Mouse (Mus musculus): ENCODE results near the gene 1700016K19Rik.

GRCm38 (mm10) chr11:75985948-75986347 lies 13.8 kb upstream of the 1700016K19Rik start:
- TF ChIP-seq CTCF (IDR thresholded peaks at IDR 0.05; ENCODE audit: control insufficient read depth, insufficient read depth, insufficient read length) (no peak), USF1 (IDR thresholded peaks at IDR 0.05; ENCODE audit: low read depth) (no peak), CEBPB (IDR thresholded peaks at IDR 0.05; ENCODE audit: low read depth) (no peak), MAX (IDR thresholded peaks at IDR 0.05) (no peak), MYOG (IDR thresholded peaks at IDR 0.05; ENCODE audit: control insufficient read depth, extremely low read depth, insufficient read length) (no peak)

Measured in C2C12 (cell line).